Mouse (Mus musculus) ovary, postnatal 36 days (tissue): Measurements from ENCODE around the gene Llph.
A peak's percentile ranks its signal among the peaks of the same experiment; 100 is the strongest.

Experiments
- DNase-seq: peaks from one replicate; pipeline ENCODE4 v3.0.0; 2022; ENCODE audit warnings: low spot score, mixed read lengths

Llph gene

GRCm38 (mm10) chr10:120279482-120280128 is 52.7 kb downstream of the Llph start:
- DNase-seq: peak; percentile 20

DNA sequence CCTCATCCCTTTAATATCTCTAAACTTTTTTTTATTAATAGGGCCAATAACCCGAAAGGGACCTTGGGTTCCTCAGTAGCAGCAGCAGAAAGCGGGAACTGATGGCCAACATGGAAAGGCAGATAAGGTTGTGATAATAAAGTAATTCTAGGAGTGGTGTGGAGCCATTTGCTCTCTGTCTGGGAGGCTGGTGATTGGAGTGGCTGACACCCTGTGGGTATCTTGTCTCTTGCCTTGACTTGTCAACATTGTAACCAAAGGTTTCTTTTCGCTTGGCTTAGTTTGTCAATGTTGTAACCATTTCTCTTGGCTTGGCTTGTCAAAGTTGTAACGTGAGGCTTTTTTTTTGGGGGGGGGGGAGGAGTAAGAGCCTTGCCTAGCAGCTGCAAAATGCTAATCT is 53.5 kb downstream of the Llph start:
- DNase-seq: no peak

GRCm38 (mm10) chr10:120281700-120282099 is 54.8 kb downstream of the Llph start:
- no peak for DNase-seq
